Mouse (Mus musculus) limb, embryonic 10.5 days (tissue): Measurements from ENCODE around the gene Rnf208. TPM values are rescaled to one million over a fixed set of nuclear protein-coding genes. Genes with fewer than 3 reads are reported as not detected.

ENCODE experiments used
- DNase-seq: peaks from one replicate; pipeline ENCODE4 v3.0.0-alpha.2; 2017; ENCODE audit warnings: low spot score
- H3K27ac ChIP-seq: fragments of 300-500 bp; sonication (generic); 2 replicates; pipeline ENCODE4 v1.5.1; 2016; ENCODE audit warnings: mild to moderate bottlenecking
- H3K27me3 ChIP-seq: fragments of 300-500 bp; sonication (generic); 2 replicates; pipeline ENCODE4 v1.6.1; 2016; ENCODE audit warnings: low read depth, mild to moderate bottlenecking; ENCODE audit not compliant: poor library complexity, severe bottlenecking
- H3K36me3 ChIP-seq: fragments of 300-500 bp; sonication (generic); 2 replicates; pipeline ENCODE4 v1.6.1; 2016; ENCODE audit warnings: mild to moderate bottlenecking, moderate library complexity
- H3K4me1 ChIP-seq: fragments of 300-500 bp; sonication (generic); 2 replicates; pipeline ENCODE4 v1.6.1; 2016
- H3K4me3 ChIP-seq: fragments of 300-500 bp; sonication (generic); 2 replicates; pipeline ENCODE4 v1.5.1; 2016; ENCODE audit warnings: mild to moderate bottlenecking, moderate library complexity
- H3K9me3 ChIP-seq: fragments of 300-500 bp; sonication (generic); replicated peaks from 2 replicates; pipeline ENCODE4 v1.6.1; 2016; ENCODE audit warnings: mild to moderate bottlenecking
- WGBS: fragments of 180-500 bp; shearing (Covaris S2); methylation state at CpG from one replicate; pipeline ENCODE4 v1.1.7; 2016; 5-methylcytosine and 5-hydroxymethylcytosine counted together
- polyA plus RNA-seq: library from polyadenylated mRNA; unstranded; fragments of >200 nt; fragmentation: Nextera tagmentation; extraction: Ambion mirVana; gene quantifications from 2 replicates; pipeline ENCODE4 v1.2.1, GENCODE M21; 2016

Gene Rnf208
- polyA plus RNA-seq, 1 experiment from 2014 or later = 5.7 TPM

DNA sequence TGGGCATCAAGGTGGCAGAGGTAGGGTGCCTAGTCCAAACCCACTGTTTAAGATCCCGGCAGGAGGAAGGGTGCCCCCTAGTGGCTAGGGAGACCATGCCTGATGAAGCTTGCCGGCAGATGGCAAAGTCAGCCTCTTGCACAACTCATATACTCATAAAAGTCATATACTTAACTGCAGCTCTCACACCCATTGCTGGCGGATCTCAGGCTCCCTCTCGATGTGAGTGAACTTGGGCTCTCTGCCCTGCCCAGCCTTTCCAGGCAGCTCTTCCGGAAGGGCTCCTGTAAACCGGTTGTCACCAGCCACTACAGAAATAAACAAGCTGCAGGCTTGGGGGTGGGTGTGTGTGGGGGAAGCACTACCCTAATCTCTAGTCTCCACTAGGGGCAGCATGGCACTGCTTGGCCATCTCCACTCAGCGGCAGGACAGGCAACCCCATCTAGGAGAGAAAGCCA is 13.6 kb upstream of the Rnf208 start:
- DNase-seq = peak; percentile 83
- Histone ChIP-seq H3K4me3 (peak overlapping the region; percentile 41), H3K4me1 (peaks cover 30% of the 10 kb centered on the region), H3K36me3 (peaks cover 2% of the 10 kb centered on the region), H3K27ac (peak overlapping the region; percentile 82), H3K27me3 (peaks cover 27% of the 10 kb centered on the region; the same call in 1 of the 2 replicates), H3K9me3 (no peaks in the 10 kb centered on the region)
- 2% methylated on average over 7 of the region's 7 CpGs for WGBS

GRCm38 (mm10) chr2:25228995-25229530 is 13.0 kb upstream of the Rnf208 start:
- Histone ChIP-seq H3K27me3 (peaks cover 27% of the 10 kb centered on the region; the same call in 1 of the 2 replicates), H3K36me3 (no peaks in the 10 kb centered on the region), H3K27ac (peak overlapping the region; percentile 82), H3K4me3 (peak overlapping the region; percentile 41), H3K9me3 (no peaks in the 10 kb centered on the region), H3K4me1 (peaks cover 26% of the 10 kb centered on the region)
- no peak for DNase-seq
- WGBS = 72% methylated on average over 6 of the region's 6 CpGs

- no peak for DNase-seq
- no peaks in the 10 kb centered on the region for H3K36me3 ChIP-seq
- H3K9me3 ChIP-seq = no peaks in the 10 kb centered on the region
- peaks cover 26% of the 10 kb centered on the region for H3K4me1 ChIP-seq
- H3K27ac ChIP-seq = no peak overlapping the region
- 88% methylated on average over 5 of the region's 5 CpGs for WGBS
- H3K27me3 ChIP-seq = peaks cover 27% of the 10 kb centered on the region; the same call in 1 of the 2 replicates
- no peak overlapping the region for H3K4me3 ChIP-seq
Observed at GRCm38 (mm10) chr2:25229582-25229981, 12.5 kb upstream of the Rnf208 start.

- Histone ChIP-seq H3K27ac (no peak overlapping the region), H3K27me3 (peaks cover 36% of the 10 kb centered on the region)
- 89% methylated on average over 7 of the region's 7 CpGs for WGBS
Observed at GRCm38 (mm10) chr2:25230581-25230980, 11.5 kb upstream of the Rnf208 start.

DNA sequence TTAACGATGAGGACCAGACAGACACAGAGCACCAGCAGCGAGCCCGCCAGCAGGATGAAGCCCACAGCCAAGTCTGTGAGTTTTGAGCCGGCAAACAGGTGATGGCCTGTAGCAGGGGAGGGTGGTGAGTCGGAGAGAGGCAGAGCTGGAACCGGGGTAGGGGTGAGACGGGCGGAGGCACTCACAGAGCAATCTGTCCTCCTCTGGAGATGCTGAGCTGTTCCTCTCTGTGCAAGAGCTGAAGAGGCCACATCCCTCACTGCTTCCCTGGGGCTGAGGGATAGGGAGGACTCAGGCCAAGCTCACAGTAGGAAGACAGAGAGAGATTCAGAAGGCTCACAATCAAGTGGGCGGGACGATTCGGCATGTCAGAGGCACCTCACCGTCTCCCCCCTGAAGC is 11.0 kb upstream of the Rnf208 start:
- no peak for DNase-seq
- Histone ChIP-seq H3K27me3 (peaks cover 41% of the 10 kb centered on the region), H3K27ac (no peak overlapping the region), H3K36me3 (no peaks in the 10 kb centered on the region), H3K4me3 (no peak overlapping the region), H3K9me3 (no peaks in the 10 kb centered on the region), H3K4me1 (peaks cover 18% of the 10 kb centered on the region)
- 61% methylated on average over 12 of the region's 12 CpGs for WGBS

More at GRCm38 (mm10) chr2:25230581-25230980, 11.5 kb upstream of the Rnf208 start:
- peaks cover 22% of the 10 kb centered on the region for H3K4me1 ChIP-seq
- no peak overlapping the region for H3K4me3 ChIP-seq
- H3K36me3 ChIP-seq = no peaks in the 10 kb centered on the region
- DNase-seq = no peak
- H3K9me3 ChIP-seq = no peaks in the 10 kb centered on the region

- Histone ChIP-seq H3K27ac (no peak overlapping the region), H3K36me3 (no peaks in the 10 kb centered on the region), H3K4me3 (no peak overlapping the region), H3K27me3 (peaks cover 52% of the 10 kb centered on the region), H3K9me3 (no peaks in the 10 kb centered on the region), H3K4me1 (peaks cover 11% of the 10 kb centered on the region)
- 81% methylated on average over 4 of the region's 4 CpGs for WGBS
- no peak for DNase-seq
Observed at GRCm38 (mm10) chr2:25233421-25233820, 8.6 kb upstream of the Rnf208 start.

DNA sequence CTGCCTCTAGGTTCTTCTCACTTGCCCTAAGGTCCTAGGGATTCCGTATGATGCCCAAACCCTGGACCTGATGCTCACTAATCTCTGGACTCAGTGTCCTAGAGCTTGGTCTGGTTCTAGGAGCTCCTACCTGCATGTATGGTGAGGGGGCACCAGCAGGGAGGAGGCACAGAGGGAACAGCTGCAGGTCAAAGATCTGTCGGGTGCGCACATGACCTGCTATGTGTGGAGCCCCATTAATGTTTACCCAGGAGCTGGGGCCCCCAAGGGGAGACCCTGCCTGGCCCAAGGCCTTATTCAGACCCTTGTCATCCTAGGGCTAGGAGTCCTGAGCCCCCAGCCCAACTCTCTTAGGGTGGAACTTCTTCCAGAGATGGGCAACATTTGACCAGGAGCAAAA is 8.0 kb upstream of the Rnf208 start, which contains the start of gene Slc34a3:
Gene Slc34a3 (minus strand): TSS at position 315 of the 400 bp plus-strand sequence.
- H3K27ac ChIP-seq = no peak within 1 kb of the TSS
- H3K27me3 ChIP-seq = peaks cover 56% of the 10 kb centered on the region
- no peaks in the 10 kb centered on the region for H3K9me3 ChIP-seq
- no peak within 1 kb of the TSS for H3K4me3 ChIP-seq
- WGBS = 95% methylated on average over 3 of the region's 3 CpGs
- no peaks in the 10 kb centered on the region for H3K36me3 ChIP-seq
- DNase-seq = no peak
- H3K4me1 ChIP-seq = peaks cover 5% of the 10 kb centered on the region

- Histone ChIP-seq H3K4me1 (peaks cover 3% of the 10 kb centered on the region; the same call in 1 of the 2 replicates), H3K27ac (no peak overlapping the region), H3K27me3 (peaks cover 57% of the 10 kb centered on the region), H3K36me3 (no peaks in the 10 kb centered on the region), H3K4me3 (no peak overlapping the region), H3K9me3 (no peaks in the 10 kb centered on the region)
- WGBS = 76% methylated on average over 5 of the region's 5 CpGs
- DNase-seq = no peak
Observed at GRCm38 (mm10) chr2:25234551-25235220, 7.4 kb upstream of the Rnf208 start.

GRCm38 (mm10) chr2:25236614-25237013 is 5.4 kb upstream of the Rnf208 start, which contains the start of gene Rnf224:
Gene Rnf224, minus strand, starts transcription at chr2:25236787.
- peaks cover 53% of the 10 kb centered on the region for H3K27me3 ChIP-seq
- H3K9me3 ChIP-seq = no peaks in the 10 kb centered on the region
- WGBS = 36% methylated on average over 8 of the region's 8 CpGs
- H3K36me3 ChIP-seq = no peaks in the 10 kb centered on the region
- H3K27ac ChIP-seq = no peak within 1 kb of the TSS
- H3K4me3 ChIP-seq = no peak within 1 kb of the TSS
- peaks cover 18% of the 10 kb centered on the region for H3K4me1 ChIP-seq
- no peak for DNase-seq

DNA sequence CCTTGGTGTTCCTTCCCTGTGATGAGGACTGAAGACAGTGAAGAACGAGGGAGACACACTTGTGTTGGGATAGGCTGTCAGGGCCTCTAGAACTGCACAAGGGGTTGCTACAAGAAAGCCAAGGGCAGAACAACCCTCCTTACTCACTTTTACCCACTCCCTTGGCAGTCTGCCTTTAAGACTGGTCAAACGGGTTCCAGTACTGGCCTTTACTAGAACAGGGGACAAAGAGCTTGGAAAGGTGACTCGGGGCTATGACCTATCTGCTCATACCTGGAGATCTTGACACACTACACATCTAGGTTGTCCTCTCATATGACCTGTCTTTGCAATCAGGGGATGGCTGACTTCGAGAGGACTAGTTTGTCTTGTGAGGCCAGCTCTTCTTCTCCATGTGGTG is 4.5 kb upstream of the Rnf208 start:
- Histone ChIP-seq H3K36me3 (no peaks in the 10 kb centered on the region), H3K9me3 (no peaks in the 10 kb centered on the region), H3K4me3 (no peak overlapping the region), H3K4me1 (peaks cover 27% of the 10 kb centered on the region), H3K27ac (no peak overlapping the region), H3K27me3 (peaks cover 53% of the 10 kb centered on the region)
- WGBS = 68% methylated on average over 4 of the region's 4 CpGs
- DNase-seq = no peak

DNA sequence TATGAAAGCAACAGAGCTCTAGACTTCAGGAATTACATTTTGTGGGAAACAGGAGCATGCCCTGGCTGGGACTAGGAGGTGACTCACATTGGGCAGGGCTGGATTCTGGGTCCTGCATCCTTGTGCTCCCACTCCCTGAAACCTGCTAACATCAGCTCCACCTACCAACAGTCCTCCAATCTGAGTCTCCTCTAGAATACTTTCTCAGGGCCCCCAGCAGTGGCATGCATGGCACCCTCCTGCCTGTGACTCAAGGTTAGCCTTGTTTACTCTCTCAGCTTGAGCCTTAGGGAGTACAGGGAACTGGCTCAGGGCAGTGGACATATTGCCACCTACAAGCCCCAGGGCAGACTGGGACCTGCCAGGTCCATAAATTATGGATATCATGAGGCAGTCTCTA is 3.9 kb upstream of the Rnf208 start:
- DNase-seq = no peak
- Histone ChIP-seq H3K27ac (no peak overlapping the region), H3K9me3 (no peaks in the 10 kb centered on the region), H3K27me3 (peaks cover 54% of the 10 kb centered on the region), H3K4me1 (peaks cover 33% of the 10 kb centered on the region), H3K4me3 (no peak overlapping the region), H3K36me3 (no peaks in the 10 kb centered on the region)

DNA sequence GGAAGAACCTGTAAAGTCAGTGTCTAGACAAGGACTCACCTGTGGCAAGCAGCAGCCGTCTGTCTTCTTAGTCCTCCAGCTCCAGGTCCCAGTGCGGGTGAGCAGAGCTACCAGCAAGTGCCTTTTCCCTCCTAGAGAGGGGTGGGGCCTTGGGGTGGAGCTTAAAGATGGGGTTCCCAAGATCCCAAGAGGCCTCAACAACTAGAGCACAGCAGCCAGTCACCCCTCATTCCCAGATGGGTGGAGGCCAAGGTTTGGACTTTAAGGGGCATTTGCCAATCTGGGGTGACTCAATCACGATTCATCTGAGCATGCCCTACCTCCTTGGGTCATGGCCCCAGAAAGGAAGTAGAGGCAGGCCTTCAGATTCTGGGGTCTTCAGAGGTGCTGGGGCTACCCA is 2.3 kb upstream of the Rnf208 start:
- Histone ChIP-seq H3K27me3 (peaks cover 67% of the 10 kb centered on the region), H3K9me3 (no peaks in the 10 kb centered on the region), H3K36me3 (no peaks in the 10 kb centered on the region), H3K27ac (no peak overlapping the region), H3K4me1 (peaks cover 34% of the 10 kb centered on the region), H3K4me3 (no peak overlapping the region)
- 87% methylated on average over 3 of the region's 3 CpGs for WGBS
- DNase-seq = no peak

GRCm38 (mm10) chr2:25240310-25240709 is 1.7 kb upstream of the Rnf208 start:
- H3K27ac ChIP-seq = peak overlapping the region; percentile 71; the same call in 1 of the 2 replicates
- 46% methylated on average over 8 of the region's 8 CpGs for WGBS
- H3K36me3 ChIP-seq = peaks cover 4% of the 10 kb centered on the region
- no peaks in the 10 kb centered on the region for H3K9me3 ChIP-seq
- peaks cover 34% of the 10 kb centered on the region for H3K4me1 ChIP-seq
- H3K4me3 ChIP-seq = peak overlapping the region; percentile 63
- no peak for DNase-seq
- H3K27me3 ChIP-seq = peaks cover 62% of the 10 kb centered on the region
